Mouse (Mus musculus) ES-Bruce4 (cell line): ENCODE measurements at regions not wholly inside any gene's neighbourhood (a gene's known extent, or its start where the extent isn't known, plus 50 kb on each side); places are given as distances from the start of the nearest gene placed in this dataset.

ENCODE experiments used
- H3K27ac ChIP-seq: 2 replicates; pipeline ENCODE4 v1.5.1; 2012; ENCODE audit warnings: low read length, inconsistent platforms; ENCODE audit not compliant: insufficient read depth
- H3K27me3 ChIP-seq: 2 replicates; pipeline ENCODE4 v1.6.1; 2012; ENCODE audit warnings: mild to moderate bottlenecking, low read length, inconsistent platforms; ENCODE audit not compliant: control insufficient read depth, poor library complexity, insufficient read depth, severe bottlenecking
- H3K36me3 ChIP-seq: 2 replicates; pipeline ENCODE4 v1.6.1; 2012; ENCODE audit warnings: inconsistent platforms, mild to moderate bottlenecking, low read length, moderate library complexity; ENCODE audit not compliant: control insufficient read depth, poor library complexity, insufficient read depth, severe bottlenecking
- H3K4me1 ChIP-seq: one replicate; pipeline ENCODE4 v1.8.1; 2011; ENCODE audit warnings: low read length; ENCODE audit not compliant: control insufficient read depth, insufficient read depth
- H3K4me3 ChIP-seq: 2 replicates; pipeline ENCODE4 v1.5.1; 2011; ENCODE audit warnings: low read depth, mild to moderate bottlenecking, low read length
- H3K9ac ChIP-seq: 2 replicates; pipeline ENCODE4 v1.6.1; 2012; ENCODE audit warnings: low read depth, mild to moderate bottlenecking, inconsistent platforms; ENCODE audit not compliant: poor library complexity, severe bottlenecking
- H3K9me3 ChIP-seq: replicated peaks from 2 replicates; pipeline ENCODE4 v1.6.1; 2012; ENCODE audit warnings: mild to moderate bottlenecking, low read length, inconsistent platforms; ENCODE audit not compliant: control insufficient read depth, poor library complexity, insufficient read depth, severe bottlenecking
- CTCF ChIP-seq: IDR thresholded peaks from one replicate; pipeline ENCODE4 v1.8.1; 2011; ENCODE audit warnings: low read depth, low read length
- EP300 ChIP-seq: IDR thresholded peaks from 2 replicates; pipeline ENCODE4 v1.6.1; 2011; ENCODE audit warnings: low read depth, low read length; ENCODE audit not compliant: insufficient read depth
- POLR2A ChIP-seq: IDR thresholded peaks from one replicate; pipeline ENCODE4 v1.8.1; 2011; ENCODE audit warnings: low read length; ENCODE audit not compliant: insufficient read depth

DNA sequence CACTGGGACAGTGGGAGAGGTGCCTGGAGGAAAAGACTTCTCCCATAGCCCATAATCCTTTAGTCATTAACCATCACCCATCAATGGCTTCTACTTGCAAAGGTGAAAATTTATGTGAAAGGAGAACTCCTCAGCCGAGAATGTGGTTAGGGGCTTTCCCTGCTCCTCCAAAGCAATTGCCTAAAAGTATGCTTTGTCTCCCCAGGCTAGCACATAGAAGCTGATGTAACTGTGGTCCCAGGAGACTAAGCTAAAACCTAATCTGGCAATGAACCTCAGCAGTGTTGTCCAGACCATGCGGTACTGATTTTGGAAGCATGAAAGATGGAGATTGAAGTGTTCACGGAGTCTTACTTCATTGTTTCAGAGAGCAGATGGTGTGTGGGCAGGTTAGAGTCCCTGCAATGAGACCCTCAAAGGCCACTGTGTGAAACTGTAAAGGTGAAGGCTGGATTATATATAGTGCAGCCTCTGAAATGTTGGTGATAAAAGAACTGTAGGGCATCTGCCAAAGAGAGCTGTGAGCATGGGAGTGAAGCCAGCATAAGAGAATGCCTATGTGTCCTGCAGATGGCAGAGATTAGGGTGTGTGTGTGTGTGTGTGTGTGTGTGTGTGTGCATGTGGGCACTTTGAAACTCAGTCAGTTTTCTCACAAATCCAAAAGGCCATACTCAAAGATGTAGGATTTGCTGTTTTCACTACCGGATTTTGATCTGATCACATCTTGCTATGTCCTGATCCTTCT is 289.6 kb upstream of the Fermt1 start:
- no peaks in the 10 kb centered on the region for H3K4me1 ChIP-seq
- no peaks in the 10 kb centered on the region for H3K36me3 ChIP-seq
- no peaks in the 10 kb centered on the region for H3K27me3 ChIP-seq
- H3K9ac ChIP-seq, result no peak overlapping the region
- no peak overlapping the region for H3K4me3 ChIP-seq
- H3K9me3 ChIP-seq, result no peaks in the 10 kb centered on the region
- TF ChIP-seq EP300, result no peak
- no peak for TF ChIP-seq CTCF
- no peak for TF ChIP-seq POLR2A
- H3K27ac ChIP-seq, result no peak overlapping the region

DNA sequence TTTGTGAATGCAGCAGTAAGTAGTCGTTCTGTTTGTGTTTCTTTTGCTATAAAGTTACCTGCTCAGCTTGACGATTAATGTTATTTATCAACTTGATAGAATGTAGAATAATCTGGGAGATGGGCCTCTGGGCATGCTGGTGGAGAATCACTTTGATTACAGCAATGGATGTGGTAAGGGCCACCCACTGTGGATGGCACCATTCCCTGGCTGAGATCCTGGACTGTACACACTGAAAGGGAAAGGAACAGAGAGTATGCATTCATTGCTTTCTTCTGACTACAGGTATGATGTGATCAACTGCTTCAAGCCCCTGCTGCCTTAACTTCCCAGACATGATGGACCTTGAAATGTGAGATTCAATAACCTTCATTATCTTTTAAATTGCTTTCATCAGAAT is 299.8 kb upstream of the Bmp2 start:
- TF ChIP-seq CTCF (no peak), POLR2A (no peak), EP300 (no peak)
- H3K27me3 ChIP-seq, result no peaks in the 10 kb centered on the region
- no peak overlapping the region for H3K27ac ChIP-seq
- H3K4me1 ChIP-seq, result no peaks in the 10 kb centered on the region
- H3K36me3 ChIP-seq, result no peaks in the 10 kb centered on the region
- no peak overlapping the region for H3K4me3 ChIP-seq
- H3K9me3 ChIP-seq, result no peaks in the 10 kb centered on the region
- H3K9ac ChIP-seq, result no peak overlapping the region

DNA sequence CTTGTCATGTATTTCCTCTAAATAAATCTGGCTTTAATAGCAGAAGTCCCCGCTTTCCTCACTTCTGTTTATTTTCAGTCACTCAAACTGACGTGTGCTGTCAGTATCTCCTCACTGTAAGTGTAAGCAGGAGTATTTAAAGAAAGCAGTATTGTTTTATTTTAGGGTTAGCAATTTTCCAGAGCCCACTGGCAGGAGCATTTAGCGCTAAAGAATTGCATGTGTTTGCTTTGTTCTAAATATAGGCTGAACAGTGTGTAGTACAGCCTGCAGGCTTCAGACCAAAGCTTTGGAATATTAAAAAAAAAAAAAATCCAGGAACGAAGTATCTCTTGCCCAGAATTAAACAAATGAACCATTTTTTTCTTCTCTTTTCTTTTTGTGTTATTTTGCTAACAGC is 277.5 kb upstream of the Bmp2 start:
- no peak for TF ChIP-seq POLR2A
- no peak for TF ChIP-seq EP300
- no peak for TF ChIP-seq CTCF
- Histone ChIP-seq H3K27me3 (no peaks in the 10 kb centered on the region), H3K9me3 (no peaks in the 10 kb centered on the region), H3K9ac (no peak overlapping the region), H3K27ac (no peak overlapping the region), H3K4me3 (no peak overlapping the region), H3K36me3 (no peaks in the 10 kb centered on the region), H3K4me1 (no peaks in the 10 kb centered on the region)

DNA sequence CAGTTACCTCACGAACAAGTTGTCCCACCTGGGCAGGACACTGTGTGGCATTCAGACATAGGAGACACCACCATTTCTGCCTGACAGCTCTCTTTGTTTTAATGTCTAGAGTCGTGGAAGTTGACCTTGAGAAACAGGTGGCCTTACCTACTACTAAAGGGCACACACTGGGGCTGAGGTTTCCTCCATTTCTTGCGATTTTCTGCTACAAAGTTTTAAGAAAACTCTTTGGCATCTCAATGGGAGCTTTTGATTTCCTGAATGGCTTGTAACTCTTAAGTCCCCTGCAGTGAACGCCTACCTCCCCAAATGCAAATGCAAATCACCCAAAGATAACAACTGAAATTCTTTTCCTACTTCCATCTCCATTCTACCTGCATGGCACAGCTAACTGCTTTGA is 273.4 kb upstream of the Bmp2 start:
- H3K9me3 ChIP-seq, result no peaks in the 10 kb centered on the region
- H3K27me3 ChIP-seq, result no peaks in the 10 kb centered on the region
- H3K4me3 ChIP-seq, result no peak overlapping the region
- no peaks in the 10 kb centered on the region for H3K36me3 ChIP-seq
- H3K27ac ChIP-seq, result no peak overlapping the region
- no peak overlapping the region for H3K9ac ChIP-seq
- H3K4me1 ChIP-seq, result no peaks in the 10 kb centered on the region
- TF ChIP-seq EP300 (no peak), CTCF (no peak), POLR2A (no peak)

DNA sequence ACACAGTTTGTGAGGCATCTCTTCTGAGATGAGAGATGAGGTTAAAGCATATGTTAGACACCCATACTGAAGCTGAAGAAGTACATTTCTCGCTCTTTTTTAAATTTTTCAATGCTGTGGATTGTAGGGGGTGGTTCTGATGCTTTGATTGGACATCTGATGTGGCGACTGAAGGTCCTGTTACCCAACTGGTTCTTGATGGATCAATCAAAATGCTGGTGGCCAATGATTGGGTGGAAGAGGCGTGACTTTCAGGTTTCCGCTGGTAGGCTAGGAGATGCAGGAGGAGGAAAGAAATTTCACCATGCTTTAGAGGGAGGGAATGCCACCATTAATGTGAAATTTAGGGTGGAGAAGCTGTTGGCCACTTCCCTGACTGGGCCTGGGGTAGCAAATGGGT is 272.7 kb upstream of the Bmp2 start:
- no peak overlapping the region for H3K9ac ChIP-seq
- H3K27ac ChIP-seq, result no peak overlapping the region
- no peaks in the 10 kb centered on the region for H3K4me1 ChIP-seq
- H3K4me3 ChIP-seq, result no peak overlapping the region
- H3K27me3 ChIP-seq, result no peaks in the 10 kb centered on the region
- no peak for TF ChIP-seq EP300
- TF ChIP-seq CTCF, result no peak
- no peak for TF ChIP-seq POLR2A
- H3K36me3 ChIP-seq, result no peaks in the 10 kb centered on the region
- no peaks in the 10 kb centered on the region for H3K9me3 ChIP-seq

DNA sequence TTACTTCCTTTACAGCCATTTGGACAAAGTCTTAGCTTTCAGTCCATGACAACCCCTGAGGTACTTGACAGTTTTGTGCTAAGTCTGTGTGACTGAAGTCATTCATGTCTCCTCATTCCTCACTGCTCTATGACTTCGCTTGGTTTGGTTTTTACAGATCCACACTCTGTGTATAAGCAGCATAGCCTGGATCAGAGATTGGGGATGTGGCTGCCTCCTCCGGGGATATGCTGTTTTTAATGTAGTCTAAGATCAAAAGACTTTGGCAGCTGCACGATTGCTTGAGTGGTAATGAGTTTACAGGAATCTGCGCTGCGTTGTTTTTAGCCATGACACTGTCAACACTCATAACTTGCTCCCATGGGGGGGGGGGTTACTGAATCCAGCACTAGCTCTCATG is 269.3 kb upstream of the Bmp2 start:
- no peaks in the 10 kb centered on the region for H3K36me3 ChIP-seq

More for the DNA sequence above, 269.3 kb upstream of the Bmp2 start:
- H3K4me1 ChIP-seq, result no peaks in the 10 kb centered on the region
- H3K9me3 ChIP-seq, result no peaks in the 10 kb centered on the region
- no peak overlapping the region for H3K9ac ChIP-seq
- no peaks in the 10 kb centered on the region for H3K27me3 ChIP-seq
- no peak overlapping the region for H3K27ac ChIP-seq
- no peak for TF ChIP-seq POLR2A
- TF ChIP-seq EP300, result no peak
- H3K4me3 ChIP-seq, result no peak overlapping the region
